Mouse (Mus musculus): ENCODE data around the gene Gga1.
"Not testable (repeated sequence)": the region's sequence is repeated elsewhere in the genome, so short reads cannot be mapped to it uniquely, and the experiment has no call there.

The Gga1 gene

DNA sequence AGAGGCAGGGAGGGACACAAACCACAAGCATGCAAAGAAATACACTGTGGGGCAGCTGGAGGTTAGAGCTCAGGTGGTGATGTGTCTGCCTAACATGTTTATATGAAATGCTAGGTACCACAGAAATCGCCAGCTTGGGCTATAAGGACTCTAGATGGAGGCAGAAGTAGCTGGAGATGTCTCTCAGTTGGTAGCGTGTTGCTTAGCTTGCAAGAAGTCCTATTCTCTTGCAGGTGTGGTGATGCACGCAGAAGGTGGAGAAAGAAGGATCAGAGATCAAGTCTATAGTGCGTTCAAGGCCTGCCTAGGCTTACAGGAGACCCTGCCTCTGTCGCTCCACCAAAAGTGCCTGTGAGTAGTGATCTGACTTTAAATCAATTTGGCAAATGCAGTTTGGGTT lies 1.5 kb upstream of the Gga1 start:
- DNase-seq (ENCODE audit: low read depth, low spot score): no peak

DNA sequence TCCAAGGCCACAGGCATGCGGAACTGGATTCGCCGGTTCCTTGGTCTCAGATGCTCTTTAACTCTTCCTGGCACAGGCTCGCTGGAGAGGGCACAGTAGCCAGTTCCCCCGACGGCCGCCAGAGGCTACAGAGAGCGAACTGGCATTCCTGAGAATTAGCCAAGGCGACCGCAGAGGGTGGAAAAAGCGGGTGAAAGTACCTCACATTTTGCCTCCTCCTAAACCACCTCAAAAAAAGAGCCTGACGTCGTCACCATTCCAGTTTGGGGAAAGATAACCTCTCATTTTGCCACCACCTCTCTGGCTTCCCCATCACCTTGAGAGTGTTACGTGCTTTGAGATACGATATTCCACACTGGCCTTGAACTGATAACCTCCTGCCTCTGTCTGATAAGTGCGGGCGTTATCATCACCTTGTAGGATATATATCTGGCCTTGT lies 713 bp upstream of the Gga1 start:
- DNase-seq (ENCODE audit: low read depth, low spot score): peak; percentile 92

DNA sequence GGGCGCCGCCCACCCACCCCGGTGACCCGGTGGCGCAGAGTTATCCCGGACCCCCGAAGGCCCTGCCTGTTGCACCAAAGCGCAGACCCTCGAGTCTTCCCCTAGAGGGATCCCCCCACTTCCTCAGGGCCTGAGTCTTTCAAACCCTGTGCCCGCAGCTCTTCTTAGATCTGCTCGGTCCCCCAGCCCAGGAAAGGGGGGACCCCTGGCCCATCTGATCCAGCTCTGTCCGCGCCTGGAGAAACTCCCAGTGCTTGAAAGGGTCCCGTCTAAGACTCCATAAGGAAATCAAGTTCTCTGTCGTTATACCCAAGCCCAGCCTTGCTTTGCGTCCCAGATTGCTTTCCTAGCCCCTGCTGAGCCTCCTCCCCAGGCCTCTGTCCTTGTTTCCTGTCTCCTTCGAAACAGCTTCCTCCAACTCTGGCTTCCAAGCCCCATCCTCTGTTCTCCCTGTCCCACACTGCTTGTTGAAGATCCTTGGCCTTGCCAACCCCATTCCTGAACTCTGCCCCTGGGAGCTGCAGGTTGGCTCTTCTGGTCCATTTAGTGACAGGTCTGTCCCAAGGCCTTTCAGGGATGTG lies 910 bp downstream of the Gga1 start:
- no peak for DNase-seq (ENCODE audit: low read depth, low spot score)

DNA sequence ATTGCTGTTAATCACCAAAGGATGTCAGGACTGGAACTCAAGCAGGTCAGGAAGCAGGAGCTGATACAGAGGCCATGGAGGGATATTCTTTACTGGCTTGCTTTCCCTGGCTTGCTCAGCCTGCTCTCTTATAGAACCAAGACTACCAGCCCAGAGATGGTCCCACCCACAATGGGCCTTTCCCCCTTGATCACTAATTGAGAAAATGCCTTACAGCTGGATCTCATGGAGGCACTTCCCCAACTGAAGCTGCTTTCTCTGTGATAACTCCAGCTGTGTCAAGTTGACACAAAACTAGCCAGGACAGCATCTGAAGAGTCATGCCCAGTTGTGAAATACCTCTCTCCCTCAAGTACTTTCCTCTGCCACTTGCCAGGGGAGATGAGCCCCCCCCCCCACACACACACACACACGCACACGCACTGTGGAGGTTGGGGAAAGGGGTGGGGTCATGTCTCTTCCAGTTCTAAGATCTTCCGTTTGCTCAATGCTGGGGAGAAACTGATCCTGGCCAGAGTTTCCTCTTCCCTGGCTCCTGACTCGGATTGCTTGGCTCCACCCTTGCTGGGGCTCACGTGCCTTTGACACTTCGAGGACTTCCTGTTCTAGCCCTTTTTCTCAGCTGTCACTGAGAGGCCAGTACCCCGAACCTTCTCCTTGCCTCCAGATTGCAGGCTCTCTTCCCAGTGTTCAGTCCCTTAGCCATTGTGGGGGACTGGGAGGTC lies 2.0 kb downstream of the Gga1 start:
- not testable (repeated sequence) for DNase-seq (ENCODE audit: low read depth, low spot score)

DNA sequence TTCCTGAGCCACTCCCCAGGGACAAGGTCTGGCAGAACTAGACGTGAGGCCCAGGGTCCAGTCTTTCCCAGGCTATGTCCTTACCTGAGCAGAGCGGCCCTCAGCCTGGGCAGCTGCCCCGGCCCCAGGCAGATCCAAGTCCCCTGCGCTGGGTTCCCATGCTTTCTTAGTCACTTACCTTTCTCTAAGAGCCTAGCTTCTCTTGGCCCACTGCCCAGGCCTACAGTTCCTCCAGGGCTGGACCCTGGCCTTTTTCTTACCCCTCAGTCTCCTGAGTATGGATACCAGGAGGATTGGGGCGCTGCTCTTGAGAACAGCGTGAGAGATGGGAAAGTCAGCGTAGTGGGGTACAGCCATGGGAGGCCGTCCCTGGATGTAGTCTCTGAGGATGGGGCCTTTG lies 3.4 kb downstream of the Gga1 start:
- no peak for DNase-seq (ENCODE audit: low read depth, low spot score)

DNA sequence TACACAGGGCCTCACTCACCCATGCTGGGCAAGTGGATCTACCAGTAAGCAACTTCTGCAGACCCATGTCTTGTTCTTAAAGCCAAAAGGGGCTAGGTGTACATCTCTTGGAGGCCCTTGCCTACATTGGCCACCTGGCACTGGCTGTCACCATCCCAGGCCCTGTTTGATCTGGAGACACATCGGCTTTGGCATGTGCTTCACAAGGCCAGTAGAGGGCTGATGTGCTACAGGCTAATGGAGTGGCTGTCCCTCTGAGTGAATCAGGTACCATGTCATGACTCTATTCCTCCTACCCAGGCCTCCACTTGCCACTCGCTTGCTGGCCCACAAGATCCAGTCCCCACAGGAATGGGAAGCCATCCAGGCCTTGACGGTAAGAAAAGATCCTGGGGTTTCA lies 4.8 kb downstream of the Gga1 start:
- DNase-seq (ENCODE audit: low read depth, low spot score): no peak

DNA sequence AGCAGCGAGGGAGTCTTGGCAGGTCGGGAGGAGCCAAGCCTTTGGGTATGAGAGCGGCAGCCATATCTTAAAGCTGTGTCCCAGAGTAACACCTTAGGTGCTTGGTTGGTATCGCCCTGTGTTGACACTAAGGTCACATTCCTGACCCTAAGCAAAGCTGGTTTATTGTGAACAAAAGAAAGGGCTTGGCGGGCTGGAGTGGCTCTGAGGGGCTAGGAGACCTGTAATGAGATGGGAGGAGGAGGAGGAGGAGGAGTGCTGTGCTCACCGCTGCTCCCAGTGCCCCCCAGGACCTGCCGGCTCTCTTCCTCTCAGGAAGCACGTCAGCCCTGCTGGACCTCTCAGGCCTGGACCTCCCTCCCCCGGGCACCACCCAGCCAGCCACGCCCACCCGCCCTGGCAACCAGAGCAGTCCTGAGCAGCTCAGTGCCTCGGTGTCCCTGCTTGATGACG lies 12.4 kb downstream of the Gga1 start:
- no peak for DNase-seq (ENCODE audit: low read depth, low spot score)

DNA sequence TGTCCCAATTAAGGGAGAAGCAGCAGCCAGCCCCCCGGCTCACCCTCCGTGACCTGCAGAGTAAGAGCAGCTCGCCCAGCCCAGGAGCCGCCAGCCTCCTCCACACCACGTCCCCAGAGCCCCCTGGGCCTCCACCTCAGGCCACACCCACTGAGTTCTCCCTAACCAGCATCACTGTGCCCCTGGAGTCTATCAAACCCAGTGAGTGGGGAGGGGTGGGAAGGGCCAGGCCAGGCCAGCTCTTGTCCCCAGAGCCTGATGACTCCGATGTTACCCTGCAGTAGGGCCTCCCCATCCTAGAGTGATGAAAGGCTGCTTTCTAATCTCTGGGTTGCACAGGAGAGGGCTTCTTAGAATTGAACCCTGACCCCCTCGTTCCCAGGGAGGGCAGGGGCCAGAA lies 15.4 kb downstream of the Gga1 start:
- DNase-seq (ENCODE audit: low read depth, low spot score): no peak

DNA sequence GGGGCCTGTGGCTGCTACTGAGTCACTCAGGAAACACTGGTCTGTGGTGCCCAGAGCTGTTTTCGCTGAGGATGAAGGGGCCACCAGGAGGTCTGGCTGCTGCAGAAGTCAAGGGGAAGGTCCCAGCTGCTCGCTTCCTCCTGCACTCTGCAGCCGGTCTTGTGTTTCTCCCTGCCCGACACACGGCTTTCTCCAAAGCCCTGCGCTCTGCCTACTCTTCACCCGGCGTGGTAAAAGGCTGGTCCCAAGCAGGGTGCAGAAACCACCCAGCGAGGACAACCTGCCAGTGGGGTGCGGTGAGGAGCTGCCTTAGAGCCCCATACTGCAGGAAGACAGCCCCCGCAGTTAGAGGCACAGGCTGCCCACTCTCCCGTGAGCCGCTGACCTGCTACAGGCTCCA lies 17.7 kb downstream of the Gga1 start:
- no peak for DNase-seq (ENCODE audit: low read depth, low spot score)

DNA sequence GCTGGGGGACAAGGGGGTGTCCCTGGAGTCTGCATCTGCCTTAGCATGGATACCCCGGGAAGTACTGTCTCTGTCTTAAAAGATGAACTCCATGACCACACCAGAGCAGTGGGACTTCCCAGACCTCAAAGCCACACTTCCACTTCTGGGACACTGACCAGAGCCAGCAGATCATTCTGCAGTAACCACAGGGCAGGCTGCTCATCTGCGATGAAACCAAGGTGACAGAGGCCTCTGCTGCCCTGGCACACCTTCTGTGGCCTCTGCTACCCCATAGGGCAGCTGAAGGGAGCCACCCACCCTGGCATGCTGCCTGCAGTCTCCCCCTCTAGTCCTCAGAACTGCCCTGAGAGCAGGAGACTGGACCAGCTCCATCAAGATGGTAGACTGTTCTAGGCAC lies 18.8 kb downstream of the Gga1 start:
- no peak for DNase-seq (ENCODE audit: low read depth, low spot score)

DNA sequence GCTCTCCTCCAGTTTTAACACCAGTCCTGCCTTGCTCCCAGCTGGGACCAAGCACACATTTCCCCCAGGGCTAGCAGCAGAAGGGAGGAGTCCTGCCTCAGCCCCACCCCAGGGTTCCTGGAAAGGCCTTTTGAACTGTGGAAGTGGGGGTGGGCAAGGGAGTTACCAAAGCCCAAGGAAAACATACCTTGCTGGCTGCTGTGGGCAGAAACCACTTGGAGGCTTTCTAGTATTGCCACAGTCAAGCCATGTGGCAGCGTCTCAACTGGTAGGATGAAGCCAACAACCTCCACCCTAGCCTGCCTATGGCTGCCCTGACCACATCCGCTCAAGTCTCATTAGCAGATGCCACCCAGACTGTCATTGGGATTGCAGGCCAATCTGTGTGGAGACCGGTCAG lies 19.2 kb downstream of the Gga1 start:
- DNase-seq (ENCODE audit: low read depth, low spot score): no peak

DNA sequence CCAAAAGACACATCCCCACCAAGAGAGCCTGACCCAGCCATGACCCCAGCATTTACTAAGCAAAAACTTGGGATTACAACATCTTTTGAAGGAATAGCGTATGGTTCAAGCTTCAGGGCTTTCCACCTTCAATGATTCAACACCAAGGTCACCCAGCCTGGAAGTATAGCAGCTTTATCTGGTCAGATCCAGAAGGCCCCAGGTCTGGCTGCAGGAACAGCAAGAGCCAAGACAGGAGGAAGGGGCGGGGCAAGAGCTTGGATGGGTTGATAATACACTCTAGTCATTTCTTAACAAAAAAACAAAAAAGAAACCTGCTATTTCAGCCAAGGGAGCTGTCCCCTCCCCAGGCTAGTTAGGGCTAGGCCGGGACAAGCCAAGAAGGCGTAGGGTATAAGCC lies 20.5 kb downstream of the Gga1 start:
- no peak for DNase-seq (ENCODE audit: low read depth, low spot score)

DNA sequence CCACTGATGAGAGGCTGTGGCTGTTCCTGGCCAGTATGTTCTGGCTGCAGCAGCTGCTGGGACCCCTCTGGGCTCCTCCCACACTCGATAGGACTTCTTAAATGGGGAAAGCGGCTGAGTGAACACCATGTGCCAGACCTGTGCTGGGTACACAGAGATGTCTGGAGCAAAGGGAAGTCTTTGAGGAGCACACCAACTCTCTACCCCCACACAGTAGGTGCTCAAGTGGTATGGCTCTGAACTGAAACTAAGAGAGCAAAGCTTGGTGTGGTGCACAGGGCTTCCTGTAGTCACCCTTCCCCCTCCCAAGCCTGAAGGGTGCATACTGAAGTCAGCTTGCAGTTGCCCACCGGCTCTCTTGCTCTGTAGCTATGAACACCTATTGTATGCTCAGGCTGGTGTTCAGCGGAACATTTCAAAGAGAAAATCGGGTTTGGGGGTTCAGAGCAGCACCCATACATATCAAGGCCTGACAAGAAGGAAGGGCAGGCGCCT lies 21.6 kb downstream of the Gga1 start:
- DNase-seq (ENCODE audit: low read depth, low spot score): no peak

DNA sequence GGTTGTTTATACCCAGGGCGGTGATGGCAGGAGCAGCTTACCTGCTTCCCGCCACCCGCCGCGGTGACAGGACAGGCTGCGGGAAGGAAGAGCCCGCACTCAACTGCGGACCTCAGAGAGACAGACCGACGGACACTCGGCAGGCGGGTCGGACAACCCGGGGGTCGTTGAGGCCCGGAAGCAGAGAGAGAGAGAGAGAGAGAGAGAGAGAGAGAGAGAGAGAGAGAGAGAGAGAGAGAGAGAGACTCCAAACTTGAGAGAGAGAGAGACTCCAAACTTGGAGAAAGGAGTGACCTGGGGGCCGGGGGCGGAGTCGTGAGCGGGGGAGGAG lies 22.4 kb downstream of the Gga1 start, which contains the start of gene Gm49510:
Gene Gm49510 (plus strand): TSS at position 259 of the 331 bp plus-strand sequence.
- no peak for DNase-seq (ENCODE audit: low read depth, low spot score)

DNA sequence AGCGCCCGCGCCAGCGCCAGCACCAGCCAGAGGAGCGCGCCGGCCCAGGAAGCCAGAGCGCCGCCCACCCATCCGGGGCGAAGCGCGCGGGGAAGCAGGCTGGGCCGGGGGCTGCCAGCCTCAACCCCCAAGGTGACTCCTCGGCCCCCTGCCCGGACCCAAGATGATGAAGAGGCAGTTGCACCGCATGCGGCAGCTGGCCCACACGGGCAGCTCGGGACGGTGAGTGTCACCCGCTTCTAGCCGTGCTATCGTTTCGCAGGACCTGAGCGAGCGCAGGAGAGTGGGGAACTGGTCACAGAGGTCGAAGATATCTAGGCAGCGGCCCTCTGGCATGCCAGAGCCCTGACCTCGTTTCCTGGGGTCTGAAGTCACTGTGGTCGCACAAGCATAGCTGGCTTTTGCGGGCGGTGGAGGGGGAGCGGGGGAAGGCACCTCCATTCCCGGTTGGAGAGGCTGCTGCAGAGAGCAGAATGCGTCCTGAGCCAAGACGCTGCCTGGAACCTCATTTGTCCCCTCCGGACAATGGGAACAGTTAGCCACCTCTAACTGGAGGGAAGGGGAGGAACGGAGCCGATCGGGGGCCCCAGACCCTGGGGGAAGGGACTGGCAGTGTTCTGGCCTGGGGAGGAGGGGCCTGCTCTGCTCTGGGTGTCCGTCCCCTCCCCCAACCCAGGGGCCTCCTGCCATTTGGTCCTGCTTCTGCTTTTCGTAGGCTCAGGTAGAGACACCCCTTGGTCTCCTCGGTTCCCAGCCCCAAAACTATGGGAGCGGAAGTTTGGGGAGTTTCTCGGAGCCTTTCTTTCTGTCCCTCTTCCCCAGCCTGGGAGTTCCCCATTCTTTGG lies 23.0 kb downstream of the Gga1 start, which contains the start of gene Sh3bp1:
Gene Sh3bp1 (plus strand): TSS at position 29 of the 845 bp plus-strand sequence.
- DNase-seq (ENCODE audit: low read depth, low spot score): peak; percentile 71

DNA sequence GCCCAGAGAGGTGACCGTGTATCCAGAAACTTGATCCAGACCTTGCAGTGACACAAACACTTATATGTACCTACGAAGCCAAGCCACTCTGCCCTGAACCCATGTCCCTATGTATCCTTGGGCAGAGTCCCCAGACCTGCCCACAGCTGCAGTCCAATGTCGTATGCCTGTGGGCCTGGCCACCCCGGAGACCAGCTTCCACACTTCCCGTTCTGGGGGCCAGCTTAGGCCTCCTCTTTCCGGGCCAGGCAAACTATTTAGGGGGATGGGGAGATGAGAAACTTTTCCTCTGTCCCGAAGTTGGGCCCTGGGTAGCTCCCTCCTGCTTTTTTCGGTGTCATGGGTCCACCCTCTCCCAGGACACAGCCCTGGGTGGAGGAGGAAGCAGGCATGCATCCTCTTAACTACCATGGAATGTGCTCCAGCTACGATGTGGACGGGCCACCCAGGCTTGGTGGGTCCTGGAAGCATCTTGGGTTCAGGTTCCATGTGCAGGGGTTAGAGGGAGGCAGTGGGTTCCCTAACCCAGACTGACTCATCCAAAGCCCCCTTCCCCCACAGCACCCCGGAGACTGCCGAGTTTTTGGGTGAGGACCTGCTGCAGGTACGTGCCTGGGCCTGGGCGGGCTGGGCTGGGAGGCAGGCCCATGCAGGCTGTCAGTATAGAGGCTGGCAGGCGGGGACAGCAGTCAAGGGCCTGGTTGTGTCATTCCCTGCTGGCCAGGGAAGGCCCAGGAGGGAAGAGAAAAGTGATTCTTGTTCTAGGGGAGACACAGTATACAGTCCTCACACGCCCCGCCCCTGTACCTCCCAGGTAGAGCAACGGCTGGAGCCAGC lies 23.8 kb downstream of the Gga1 start:
- no peak for DNase-seq (ENCODE audit: low read depth, low spot score)

DNA sequence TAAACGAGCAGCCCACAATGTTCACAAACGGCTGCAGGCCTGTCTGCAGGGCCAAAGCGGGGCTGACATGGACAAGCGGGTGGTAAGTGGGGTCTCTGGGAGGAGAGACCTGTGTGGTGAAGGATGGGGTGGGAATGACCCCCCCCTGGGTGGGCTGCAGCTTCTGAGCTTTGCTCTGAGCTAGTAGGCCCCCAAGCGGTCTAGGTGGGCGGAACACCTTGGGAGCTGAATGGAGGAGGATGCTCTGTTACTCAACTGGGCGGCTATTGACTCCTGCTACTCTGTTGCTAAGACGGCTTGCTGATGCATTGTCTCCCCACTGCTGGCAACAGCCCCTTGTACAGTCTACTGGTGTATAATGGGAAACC lies 24.4 kb downstream of the Gga1 start:
- no peak for DNase-seq (ENCODE audit: low read depth, low spot score)

DNA sequence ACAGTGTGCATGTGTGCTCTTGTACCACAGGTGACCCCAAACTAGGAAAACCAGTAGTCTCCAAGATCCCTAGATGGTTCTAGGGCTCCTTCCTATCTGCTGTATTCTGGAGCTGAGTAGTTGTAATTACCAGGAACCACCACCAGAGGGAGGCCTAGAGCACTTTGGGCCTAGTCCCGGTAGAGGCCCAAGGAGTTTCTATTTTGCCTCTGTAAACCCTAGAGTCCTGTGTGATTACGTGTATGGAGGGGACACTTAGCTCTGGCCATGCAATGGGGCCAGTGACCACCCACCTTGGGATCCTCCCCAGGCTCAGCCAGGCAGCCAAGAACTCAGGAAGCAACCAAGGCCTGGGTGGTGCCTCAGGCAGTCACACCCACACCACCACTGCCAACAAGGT lies 26.3 kb downstream of the Gga1 start:
- DNase-seq (ENCODE audit: low read depth, low spot score): peak; percentile 88

DNA sequence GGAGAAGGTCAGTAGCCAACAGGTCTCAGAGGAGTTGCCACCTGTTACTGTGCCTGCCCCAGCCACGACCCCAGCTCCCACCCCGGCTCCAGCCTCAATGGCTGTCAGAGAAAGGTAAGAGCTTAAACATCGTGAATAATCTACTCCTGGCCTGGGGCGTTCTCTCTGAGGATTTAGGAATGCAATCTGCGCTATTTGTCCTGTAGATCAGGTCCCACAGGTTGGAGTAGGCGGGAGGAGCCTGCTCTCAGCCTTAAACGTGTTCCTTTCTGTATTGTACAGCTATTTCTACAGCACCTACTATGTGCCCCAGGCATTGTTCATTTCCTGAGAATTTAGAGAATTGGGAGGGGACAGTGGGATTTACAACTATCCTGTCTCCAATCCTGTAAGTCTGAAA lies 31.4 kb downstream of the Gga1 start:
- no peak for DNase-seq (ENCODE audit: low read depth, low spot score)

DNA sequence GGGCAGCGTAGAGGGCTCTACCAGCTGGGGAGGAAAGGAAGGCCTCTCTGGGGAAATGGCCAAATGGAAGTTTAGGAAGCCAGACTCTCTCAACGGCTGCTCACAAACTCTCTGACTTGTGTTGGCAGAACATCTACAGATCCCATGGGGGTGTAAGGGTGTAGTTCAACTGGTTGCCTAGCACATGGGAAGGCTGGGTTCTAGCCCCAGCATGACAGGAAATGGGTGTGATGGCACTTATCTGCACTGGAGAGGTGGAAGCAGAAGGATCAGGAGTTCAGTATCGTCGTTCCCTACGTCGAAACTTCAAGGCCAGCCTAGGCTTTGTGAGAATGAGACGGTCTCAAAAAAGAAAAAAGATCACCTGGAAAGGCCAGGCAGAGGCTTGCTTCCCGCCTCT lies 32.0 kb downstream of the Gga1 start:
- no peak for DNase-seq (ENCODE audit: low read depth, low spot score)

DNA sequence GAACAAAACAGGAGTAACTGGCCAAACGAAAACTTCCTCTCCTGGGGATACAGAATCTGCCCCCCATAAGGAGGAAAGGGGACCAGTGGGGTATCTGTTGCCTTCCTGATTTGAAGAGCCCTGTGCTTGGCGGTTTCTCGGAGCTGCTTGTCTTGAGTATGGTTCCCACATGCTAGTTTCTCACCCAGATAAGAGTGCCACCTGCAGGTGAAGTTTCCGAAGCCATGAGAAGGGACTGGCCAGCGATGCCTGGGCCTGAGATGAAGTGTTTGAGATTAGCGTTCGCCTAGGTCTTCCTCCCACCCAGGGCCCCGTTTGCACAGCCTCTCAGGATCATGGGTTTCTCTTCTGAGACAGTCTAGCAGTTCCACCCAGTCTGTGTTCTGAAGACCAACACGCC lies 35.0 kb downstream of the Gga1 start:
- peak; percentile 78 for DNase-seq (ENCODE audit: low read depth, low spot score)
